Mouse (Mus musculus) cerebral cortex, adult 2 months (tissue): Measurements from ENCODE around the gene Pip4k2a.

ENCODE experiments used
- WGBS: fragments of 180-500 bp; shearing (Covaris S2); methylation state at CpG from one replicate; pipeline ENCODE4 v1.1.7; 2018; 5-methylcytosine and 5-hydroxymethylcytosine counted together

Gene Pip4k2a

DNA sequence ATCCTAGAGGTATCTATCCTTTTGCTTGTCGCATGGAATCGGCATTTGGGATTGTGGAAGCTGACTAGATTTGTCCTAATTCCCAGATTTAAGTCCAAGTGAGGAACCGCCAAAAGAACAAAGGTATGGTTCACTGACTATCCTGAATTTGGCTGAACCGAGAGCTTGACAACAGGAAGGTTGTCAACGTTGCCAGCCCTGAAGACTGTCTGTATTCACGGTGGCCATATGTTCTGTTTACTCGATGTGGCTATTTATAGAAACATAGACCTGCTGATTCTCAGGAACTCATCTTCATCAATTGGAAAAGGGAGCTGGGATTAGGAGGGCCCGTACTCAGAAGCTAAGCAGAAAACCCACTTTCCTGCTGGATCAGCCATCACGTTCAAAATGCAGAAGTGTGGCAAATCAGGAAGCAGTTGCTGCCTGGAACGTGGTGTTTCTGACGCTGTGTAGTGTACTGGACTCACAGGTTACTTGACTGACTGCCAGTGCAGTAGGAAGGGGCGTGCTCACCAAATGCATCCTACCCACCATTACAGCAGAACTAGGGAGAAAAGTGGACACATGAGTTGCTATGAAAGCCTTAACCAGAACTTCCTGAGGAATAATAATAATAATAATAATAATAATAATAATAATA, 162.5 kb downstream of the Pip4k2a start:
- 82% methylated on average over 12 of the region's 12 CpGs for WGBS

DNA sequence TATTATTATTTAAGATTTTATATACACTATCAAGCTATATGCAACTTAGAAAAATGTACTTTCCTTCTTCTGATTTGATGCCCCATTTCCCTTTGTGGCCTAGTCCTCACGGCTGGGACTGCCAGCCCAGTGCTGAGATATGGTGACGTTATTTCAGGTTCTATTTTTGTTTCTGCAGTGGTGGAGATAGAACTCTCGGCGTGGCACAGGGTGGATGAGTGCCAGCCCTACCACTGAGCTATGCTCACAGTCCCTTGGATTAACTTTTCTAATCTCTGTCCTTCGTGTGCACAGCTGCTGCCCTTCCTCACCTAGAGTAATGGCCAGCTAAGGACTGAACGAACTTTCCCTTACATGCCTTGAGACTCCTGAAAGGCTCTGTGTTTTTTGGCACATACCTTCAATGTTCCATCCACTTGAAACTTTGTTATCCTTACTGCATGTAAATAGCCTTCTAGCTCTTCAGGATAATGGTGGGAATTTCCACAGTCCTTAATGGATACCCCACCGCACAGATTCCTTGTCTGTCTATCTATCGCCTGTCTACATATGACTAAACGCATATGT, 164.8 kb downstream of the Pip4k2a start:
- 74% methylated on average over 9 of the region's 9 CpGs for WGBS

DNA sequence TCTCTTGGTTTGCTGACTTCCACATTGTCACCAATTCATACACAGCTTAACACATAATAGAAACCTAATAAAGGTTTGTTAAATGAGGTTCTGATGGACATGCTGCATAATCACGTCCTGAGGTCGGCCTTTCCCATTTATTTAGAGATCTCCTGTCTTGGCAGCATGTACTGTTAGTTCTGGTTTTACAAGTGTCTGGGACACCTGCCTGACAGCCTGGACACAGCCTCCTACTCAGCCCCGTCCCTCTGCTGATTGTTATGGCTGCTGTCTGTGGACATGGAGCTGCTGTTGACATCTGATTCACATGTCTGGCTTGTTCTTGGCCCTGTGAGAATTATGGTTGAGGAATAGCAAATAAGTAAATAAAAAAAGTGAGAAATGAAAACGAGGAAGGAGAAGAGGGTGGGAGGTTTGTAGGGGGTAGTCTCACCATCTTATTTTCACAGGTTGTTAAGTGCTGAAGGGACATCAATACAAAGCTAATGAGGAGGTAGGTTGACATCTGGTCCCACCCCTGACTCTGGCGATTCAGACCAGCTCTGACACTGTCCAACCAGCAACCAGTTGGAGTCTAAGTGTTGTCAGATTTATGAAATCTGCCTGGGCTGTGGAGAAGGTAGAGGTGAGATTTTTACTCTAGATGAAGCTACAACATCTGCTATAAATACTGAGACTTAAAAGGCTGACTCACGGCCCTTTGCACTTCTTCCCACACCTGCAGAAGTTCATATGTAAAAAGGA, 166.7 kb downstream of the Pip4k2a start:
- WGBS = 71% methylated on average over 6 of the region's 6 CpGs

DNA sequence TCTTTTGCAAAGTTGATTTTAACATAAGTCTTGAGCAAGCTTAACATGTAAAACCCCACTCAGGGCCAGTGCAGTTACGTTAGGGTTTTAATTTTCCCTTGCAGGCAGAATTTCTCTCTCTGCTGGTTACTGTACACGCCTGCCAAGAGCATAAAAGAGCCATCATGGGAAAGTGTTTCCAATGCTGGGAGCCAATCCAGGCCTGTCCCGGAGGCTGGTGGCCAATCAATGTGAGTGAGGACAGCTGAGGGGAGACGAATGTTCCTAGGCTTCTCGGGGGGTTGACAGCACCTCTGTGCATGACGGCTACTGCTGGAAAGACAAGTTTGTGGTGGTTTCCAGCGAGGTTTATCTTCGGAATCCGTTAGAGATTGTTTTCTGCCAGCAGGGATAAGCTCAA, 175.2 kb downstream of the Pip4k2a start:
- 36% methylated on average over 9 of the region's 9 CpGs for WGBS

DNA sequence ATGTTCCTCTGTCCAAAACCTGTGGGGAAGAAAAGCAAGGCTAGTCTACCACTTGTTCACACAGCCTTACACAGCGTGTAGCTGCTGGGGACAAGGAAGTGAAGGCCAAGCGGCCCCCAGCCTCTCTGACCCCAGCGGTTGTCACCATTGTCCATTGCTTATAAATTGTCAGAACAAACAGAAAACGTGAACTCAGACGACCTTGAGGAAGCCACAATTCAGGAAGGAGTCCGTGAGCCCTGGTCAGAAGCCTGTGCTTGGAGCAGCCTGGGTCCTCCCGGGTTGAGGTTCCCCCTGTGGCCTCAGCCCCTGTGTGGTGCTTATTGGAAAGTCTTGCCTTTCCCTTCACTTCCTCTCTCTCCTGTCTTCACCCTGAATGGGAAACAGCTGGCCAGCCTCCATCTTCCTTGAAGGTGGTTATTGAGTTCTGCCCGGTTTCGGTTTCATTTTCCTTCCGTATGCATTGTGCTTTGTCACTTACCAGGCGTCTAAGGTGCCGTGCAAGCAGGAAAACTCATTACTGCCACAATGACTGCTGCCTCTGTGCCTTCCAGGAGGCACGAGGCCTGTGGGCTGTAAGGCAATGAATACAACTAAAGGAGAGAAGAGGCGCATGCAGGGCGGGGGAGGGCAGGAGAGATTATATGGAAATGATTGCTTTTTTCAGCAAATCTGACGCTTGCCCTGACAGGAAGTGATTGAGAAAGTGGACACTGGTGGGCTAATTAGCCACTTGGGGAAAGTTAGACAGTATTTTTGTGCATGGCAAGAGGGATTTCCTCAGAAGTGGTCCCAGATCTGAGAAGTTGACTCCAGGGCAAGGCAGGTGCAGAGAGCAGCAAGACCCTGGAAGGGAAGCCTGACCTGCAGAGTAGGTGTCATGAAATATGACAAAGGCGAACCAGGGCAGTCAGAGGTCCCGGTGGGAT, 176.2 kb downstream of the Pip4k2a start:
- WGBS = 62% methylated on average over 18 of the region's 18 CpGs

DNA sequence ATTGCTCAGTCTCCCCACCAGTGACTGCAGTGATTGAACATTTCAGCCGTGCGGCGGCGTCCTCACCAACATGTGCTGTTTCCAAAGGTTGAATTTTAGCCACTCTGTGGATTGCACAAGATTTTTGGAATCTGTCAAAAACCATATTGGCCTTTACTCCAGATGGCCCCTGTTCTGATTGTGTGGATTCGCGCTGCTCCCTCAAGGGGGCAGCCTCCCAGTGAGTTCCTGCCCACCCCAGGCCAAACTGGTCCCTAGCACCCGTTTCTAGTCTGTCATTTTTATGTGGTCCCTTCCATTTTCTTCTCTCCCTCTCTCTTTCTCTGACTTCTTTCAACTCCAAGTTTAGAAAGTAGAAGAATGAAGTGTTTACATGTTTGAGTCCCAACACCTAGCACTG, 178.4 kb downstream of the Pip4k2a start:
- 86% methylated on average over 7 of the region's 7 CpGs for WGBS

DNA sequence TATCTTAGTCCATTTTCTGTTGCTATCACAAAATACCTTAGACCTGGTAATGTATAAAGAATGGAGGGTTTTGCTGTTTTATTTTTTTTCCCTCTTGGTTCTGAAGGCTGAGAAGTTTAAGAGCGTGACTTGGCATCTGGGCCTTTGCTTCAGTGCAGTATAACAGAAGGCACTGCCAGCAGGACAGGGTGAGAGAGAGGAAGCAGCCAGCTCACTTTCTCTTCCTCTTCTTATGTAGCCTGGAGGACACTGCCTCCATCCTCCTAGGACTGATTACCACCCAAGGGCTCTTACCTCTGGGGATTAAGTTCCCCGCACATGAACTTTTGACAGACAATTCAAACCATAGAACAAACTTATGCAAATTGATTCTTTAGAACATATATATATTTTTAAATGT, 181.9 kb downstream of the Pip4k2a start:
- 91% methylated on average over 2 of the region's 2 CpGs for WGBS

DNA sequence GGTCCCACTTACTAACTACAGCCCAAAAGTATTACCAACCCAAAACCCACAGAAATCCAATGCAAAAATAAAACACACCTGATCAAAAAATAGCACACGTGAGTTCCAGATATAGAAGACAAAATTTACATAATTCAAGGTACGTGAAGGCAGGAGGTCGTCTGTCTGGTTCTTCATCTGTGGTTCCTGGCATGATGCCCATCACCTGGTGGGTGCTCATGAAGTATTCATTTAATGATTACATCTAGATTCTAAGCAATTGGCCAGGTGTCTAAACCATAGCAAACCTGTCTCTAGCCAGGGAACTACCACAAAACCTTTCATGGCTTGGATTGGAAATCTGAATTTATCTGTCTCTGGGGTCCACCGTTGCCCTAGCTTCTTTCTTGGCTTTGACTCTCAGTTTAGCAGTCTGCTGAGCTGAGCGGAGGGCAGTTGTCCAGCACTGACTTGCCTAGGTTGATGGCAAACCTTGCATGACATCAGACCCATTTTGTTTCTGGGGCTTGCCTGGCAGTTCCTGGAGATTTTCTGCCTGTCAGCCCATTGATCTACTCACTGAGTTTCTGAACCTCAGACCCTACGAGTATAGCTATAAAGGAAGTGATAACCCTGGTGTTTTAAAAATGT, 182.5 kb downstream of the Pip4k2a start:
- WGBS = 80% methylated on average over 6 of the region's 6 CpGs

DNA sequence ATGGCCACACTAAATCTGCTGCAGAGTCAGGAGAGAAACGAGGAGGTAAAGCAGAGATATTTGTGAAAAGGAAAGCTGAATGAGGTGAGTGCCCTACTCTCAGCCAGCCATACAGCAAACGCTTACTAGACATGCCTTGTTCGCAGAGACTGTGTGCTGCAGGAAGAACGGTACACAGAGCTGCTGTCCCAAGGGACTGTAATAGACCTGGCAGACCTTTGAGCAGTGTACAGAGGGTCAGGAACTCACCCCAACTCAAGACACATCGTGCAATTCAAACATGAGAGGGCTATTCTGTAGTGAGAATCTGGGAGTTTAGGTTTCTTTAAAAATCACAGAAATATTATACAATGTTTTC, 183.5 kb downstream of the Pip4k2a start:
- WGBS = 73% methylated on average over 5 of the region's 5 CpGs

DNA sequence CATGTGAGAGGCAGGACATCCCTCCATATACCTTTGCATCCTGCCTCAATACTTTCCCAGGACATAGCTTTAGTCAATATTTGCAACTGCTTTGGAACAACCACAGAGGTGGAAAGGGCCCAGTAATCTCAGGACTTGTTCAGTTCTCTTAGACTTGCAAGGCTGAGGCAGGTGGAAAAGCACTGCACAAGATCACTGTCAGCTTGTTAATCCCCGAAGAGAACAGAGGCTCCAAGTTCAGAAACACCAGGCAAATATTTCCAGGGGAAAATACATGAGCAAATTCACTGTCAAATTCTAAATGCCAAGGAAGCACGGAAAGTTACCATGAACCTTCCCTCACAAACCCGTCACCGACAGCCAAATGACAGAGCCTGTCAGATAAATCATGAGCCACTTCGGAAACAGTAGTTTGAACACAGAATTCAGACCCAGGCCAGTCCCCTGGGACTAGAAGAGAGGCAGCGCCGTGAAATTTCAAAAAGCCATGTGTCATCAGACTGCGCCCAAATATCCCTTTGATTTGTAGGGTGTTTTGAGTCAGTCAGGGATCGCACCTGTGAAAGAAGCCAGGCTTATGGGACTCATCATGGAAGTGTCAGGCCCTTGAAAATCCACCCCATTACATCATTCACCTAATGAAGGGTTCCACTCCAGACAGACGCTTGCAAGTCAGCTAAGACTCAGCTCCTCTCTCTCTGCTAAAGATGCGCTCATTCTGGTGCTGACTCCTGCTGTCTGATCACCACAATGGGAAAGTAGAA, 184.1 kb downstream of the Pip4k2a start:
- WGBS = 87% methylated on average over 11 of the region's 11 CpGs

DNA sequence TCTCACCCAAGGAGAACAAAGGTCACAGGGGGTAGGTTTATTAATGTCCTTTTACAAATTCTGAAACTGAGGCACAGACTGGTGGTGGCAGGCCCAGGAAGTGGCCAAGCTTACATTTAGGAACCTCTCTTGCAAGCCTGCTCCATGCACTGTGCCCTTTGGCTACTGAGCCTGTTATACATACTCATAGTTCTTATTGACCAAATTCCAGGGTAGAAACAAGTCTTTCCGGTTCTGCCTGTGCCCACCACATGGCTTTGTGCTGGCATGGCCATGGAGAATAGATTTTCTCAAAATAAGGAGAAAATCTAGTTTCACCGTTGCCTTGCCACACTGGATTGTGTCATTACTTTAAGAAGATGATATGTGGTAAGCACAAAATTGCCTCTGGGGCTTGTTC, 190.0 kb downstream of the Pip4k2a start:
- 82% methylated on average over 2 of the region's 2 CpGs for WGBS

DNA sequence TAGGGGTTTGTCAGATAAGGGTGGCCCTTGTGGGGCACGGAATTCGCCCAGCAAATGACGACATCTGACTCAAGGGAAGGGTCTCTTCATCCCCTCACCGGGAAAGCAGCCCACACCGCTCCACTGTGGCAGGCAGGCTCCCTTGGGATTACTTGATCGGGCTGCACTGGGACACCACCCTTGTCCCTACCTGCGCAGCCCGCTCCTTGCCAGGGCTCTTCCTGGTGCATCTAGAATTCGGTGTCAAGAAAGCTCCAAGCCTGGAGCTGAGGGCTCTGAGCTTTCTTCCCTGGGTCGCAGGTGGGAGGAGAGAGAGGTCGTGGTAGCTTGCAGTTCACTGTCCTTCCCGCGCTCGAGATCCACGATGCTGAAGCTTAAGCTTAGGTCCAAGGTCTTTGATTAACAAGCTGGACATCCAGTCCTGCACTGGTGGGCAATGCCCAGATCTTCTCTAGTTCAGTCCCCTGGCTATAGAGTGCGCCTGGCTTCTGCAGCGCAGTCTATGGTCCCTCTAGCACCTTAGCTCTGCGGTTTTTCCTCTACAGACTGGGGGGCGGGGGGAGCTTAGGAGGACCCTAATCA, 196.6 kb downstream of the Pip4k2a start:
- 55% methylated on average over 19 of the region's 19 CpGs for WGBS

DNA sequence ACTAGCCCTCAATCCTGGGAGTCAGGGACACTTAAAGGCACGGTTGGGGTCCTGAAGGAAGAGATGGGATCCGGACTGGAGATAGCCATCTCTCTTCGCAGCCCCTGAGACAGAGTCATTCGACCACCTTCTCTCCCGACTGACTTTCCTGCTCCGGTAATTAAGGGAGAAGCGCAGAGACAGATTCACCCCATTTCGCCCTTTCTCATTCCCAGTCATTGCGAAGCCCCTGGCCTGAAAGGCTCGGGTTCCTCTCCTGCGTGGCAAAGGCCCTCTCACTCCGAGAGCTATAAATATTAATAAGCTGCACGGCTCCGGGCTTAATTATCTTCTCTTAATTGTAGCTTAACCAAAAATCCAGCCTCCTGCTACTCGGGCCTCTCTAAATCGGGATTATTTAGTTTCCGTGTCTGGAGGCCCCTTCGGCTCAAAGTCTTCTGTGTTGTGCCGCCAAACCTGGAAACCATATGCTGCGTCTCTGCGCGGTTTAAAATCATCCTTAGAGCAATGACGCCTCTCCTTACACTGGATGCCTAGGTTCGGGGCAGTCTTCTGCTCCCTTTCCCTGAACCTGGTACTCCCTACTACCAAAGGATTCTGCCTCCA, 197.2 kb downstream of the Pip4k2a start:
- 22% methylated on average over 24 of the region's 24 CpGs for WGBS

DNA sequence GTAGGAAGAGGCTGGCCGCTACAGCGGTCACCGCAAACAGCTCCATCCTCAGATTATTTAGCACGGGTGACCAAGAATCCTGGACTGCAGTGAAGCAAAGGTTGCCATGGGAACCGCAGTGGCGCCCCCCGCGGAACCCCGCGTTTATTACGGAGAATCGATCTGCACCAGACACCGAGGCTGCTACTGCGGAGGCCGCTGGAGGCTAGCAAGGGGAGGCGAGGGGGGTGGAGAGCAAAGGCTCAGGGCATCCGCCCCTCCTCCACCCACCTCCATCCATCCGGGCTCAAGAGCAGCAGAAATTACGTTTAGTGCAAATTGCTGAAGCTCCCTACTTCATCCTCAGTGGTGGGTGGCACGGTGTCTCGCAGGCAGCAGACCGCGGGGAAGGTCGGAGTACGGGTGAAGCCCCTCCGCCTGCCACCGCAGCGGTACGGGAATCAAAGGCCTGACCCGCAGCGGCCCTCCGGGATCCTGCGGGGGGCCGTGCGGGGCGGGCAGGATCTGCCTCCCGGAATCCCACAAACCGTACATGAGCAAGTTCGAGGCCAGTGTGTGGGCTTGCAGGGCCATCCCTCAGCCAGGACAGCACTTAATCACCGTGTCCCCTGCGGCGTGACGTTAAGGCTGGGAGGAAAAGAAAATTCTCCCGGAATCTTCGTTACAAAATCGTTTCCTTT, 197.8 kb downstream of the Pip4k2a start:
- 1% methylated on average over 46 of the region's 46 CpGs for WGBS

DNA sequence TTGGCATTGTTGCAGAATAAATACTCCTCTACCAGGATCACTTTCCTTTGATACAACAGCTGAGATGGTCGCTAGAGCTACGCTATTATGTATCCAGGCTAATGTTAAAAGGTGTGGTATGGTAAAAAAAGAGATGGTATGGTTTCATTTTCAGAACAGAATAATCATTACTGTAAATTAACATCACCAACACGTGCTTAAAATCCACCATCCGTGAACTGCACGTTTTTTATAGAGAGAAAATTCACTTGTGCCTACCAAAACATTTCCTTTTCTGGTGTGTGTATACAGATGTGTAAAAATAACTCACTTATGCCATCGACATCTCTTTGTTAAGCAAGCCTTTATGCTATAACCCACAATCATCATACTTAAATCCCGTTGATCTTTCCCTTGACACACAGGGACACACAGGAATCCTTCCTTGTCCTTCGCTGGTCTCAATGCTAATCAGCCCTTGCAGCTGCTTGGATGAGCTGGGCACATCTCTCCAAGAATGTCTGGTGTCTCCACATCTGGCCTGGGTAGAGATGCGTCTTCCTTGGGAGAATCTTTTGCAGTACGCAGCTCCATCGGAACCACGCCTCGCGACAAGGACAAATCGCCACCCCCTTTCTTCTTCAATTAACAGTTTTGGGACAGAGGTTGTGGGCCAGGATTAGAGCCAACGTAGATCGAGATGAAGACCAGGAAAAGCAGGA, 198.5 kb downstream of the Pip4k2a start:
- 10% methylated on average over 17 of the region's 17 CpGs for WGBS

DNA sequence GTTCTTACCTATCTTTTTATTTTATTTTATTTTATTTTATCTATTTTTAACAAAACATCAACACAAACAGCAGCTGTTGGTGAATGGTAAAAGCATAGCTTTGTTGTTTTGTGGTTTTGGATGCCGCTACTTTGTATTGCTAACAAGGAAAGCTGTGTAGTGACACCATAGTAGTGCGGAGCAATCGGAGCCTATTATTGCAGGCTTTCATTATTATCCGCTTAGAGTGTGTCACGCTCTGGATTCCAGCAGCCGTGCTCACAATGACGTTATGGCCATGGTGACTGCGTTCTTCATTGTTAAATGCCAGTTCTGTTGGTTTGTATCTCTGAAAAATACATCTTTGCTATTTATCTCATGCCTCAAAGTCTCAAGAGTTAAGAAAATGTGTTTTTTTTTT, 200.2 kb downstream of the Pip4k2a start:
- 83% methylated on average over 8 of the region's 8 CpGs for WGBS

DNA sequence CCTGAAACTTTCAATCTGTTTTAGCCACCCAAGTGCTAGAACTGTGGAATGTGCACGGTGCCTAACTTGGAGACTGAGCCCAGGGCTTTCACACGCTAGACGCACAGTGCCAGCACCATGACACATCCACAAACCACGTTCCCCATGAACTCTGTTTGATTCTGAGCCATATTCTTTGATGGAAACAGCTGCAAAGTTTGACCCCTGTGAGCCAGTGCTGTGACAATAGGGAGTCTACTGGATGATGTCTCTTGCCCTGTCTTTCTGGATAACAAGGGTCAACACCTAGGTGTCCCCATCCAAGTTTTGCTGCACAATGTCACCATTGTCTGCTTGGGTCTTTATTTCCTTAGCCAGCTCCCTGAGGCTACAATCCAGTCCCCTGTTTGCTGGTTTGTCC, 203.7 kb downstream of the Pip4k2a start:
- 68% methylated on average over 4 of the region's 4 CpGs for WGBS
